Mouse (Mus musculus) heart, postnatal 0 days (tissue): ENCODE data around the gene Rps25.

Experiments
- CTCF ChIP-seq: IDR thresholded peaks from 2 replicates; pipeline ENCODE4 v1.5.1; 2016; ENCODE audit warnings: antibody characterized with exemption, control low read depth, low read depth
- EP300 ChIP-seq: IDR thresholded peaks from 2 replicates; pipeline ENCODE4 v1.6.1; 2016; ENCODE audit warnings: antibody characterized with exemption, low read depth

DNA sequence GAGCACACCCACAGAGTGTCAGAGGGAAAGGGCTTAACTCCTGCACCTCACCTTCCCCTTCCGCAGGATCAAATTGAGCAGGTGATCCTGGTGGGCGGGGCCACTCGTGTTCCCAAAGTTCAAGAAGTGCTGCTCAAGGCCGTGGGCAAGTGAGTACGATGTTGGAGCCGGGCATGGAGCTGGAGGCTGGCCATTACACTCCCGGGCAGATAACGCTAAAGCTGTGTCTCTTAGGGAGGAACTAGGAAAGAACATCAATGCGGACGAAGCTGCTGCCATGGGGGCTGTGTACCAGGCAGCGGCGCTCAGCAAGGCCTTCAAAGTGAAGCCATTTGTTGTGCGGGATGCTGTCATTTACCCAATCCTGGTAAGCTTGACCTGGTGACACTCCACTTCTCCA, 22.3 kb upstream of the Rps25 start:
- TF ChIP-seq CTCF (no peak), EP300 (no peak)
